Mouse (Mus musculus): Measurements from ENCODE around the gene Ntf5. TPM values are rescaled to one million over a fixed set of nuclear protein-coding genes. Genes with fewer than 3 reads are reported as not detected.

Gene Ntf5
- polyA plus RNA-seq, 2 experiments, result 4.4 to 4.5 TPM

DNA sequence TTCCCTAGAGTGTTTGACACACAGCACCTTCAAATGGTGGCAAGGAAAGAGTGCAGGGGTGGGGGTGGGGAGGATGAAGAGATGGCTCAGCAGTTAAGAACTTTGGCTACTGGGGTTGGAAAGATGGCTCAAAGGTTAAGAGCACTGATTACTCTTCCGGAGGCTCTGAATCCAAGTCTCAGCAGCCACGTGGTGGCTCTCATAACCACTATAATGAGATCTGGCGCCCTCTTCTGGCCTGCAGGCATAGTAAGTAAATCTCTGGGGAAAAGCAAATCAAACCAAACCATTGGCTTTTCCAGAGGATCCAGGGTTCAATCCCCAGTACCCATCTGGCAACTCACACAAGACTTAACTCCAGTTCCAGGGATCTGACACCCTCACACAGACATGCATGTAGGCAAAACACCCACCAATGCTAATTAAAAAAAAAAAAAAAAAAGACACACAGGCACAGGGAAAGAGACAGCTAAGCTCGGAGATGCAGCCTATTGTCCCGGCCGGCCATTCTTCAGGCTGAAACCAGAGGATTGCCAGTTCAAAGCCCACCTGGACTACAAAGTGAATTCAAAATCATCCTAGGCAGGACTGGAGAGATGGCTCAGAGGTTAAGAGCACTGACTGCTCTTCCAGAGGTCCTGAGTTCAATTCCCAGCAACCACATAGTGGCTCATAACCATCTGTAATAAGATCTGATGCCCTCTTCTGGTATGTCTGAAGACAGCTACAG is 9.8 kb upstream of the Ntf5 start:
- Histone ChIP-seq H3K4me3 (replicated peaks; ENCODE audit: low read length) (no peak overlapping the region), H3K9me3 (ENCODE audit: control insufficient read depth, low read length) (no peaks in the 10 kb centered on the region), H3K36me3 (ENCODE audit: control insufficient read depth, insufficient read depth, low read length) (no peaks in the 10 kb centered on the region), H3K27me3 (ENCODE audit: control insufficient read depth, insufficient read depth, low read length) (peaks cover 35% of the 10 kb centered on the region), H3K4me2 (replicated peaks; ENCODE audit: low read depth, low read length, severe bottlenecking) (no peak overlapping the region), H3K27ac (replicated peaks; ENCODE audit: low read depth, low read length) (no peak overlapping the region), H3K9ac (ENCODE audit: low read depth, low read length, severe bottlenecking) (no peak overlapping the region), H3K4me1 (ENCODE audit: control insufficient read depth, insufficient read depth, low read length) (peaks cover 3% of the 10 kb centered on the region; the same call in 1 of the 2 replicates)
- DNase-seq (ENCODE audit: low spot score) (peak; percentile 51), ATAC-seq (ENCODE audit: low FRiP score, low read depth) (no peak)
- TF ChIP-seq POLR2A (IDR thresholded peaks at IDR 0.05; ENCODE audit: borderline replicate concordance, extremely low read depth, insufficient read depth, insufficient read length), result no peak
- WGBS, result 45% methylated on average over 6 of the region's 6 CpGs

- ATAC-seq (ENCODE audit: low FRiP score, low read depth) (0 out of 2 replicates have a peak, but pooled peaks have one; percentile 61), DNase-seq (ENCODE audit: low spot score) (peak; percentile 40)
Measured at GRCm38 (mm10) chr7:45405091-45406075, 8.1 kb upstream of the Ntf5 start, which contains the start of gene Kcna7. Gene Kcna7, plus strand, starts transcription at chr7:45405653.

GRCm38 (mm10) chr7:45406157-45407156 is 7.0 kb upstream of the Ntf5 start:
- no peak for ATAC-seq (ENCODE audit: low FRiP score, low read depth)

More at GRCm38 (mm10) chr7:45405091-45406075, 8.1 kb upstream of the Ntf5 start, which contains the start of gene Kcna7:
- Histone ChIP-seq H3K4me1 (ENCODE audit: control insufficient read depth, insufficient read depth, low read length) (peaks cover 3% of the 10 kb centered on the region; the same call in 1 of the 2 replicates), H3K4me3 (replicated peaks; ENCODE audit: low read length) (peak within 1 kb of the TSS; percentile 42), H3K27ac (replicated peaks; ENCODE audit: low read depth, low read length) (no peak within 1 kb of the TSS), H3K9me3 (ENCODE audit: control insufficient read depth, low read length) (no peaks in the 10 kb centered on the region), H3K4me2 (replicated peaks; ENCODE audit: low read depth, low read length, severe bottlenecking) (peak within 1 kb of the TSS; percentile 61), H3K27me3 (ENCODE audit: control insufficient read depth, insufficient read depth, low read length) (peaks cover 36% of the 10 kb centered on the region), H3K9ac (ENCODE audit: low read depth, low read length, severe bottlenecking) (peak within 1 kb of the TSS; percentile 22; the same call in 1 of the 2 replicates), H3K36me3 (ENCODE audit: control insufficient read depth, insufficient read depth, low read length) (no peaks in the 10 kb centered on the region)
- no peak for TF ChIP-seq POLR2A (IDR thresholded peaks at IDR 0.05; ENCODE audit: borderline replicate concordance, extremely low read depth, insufficient read depth, insufficient read length)
- whole genome bisulfite sequencing, result 11% methylated on average over 28 of the region's 28 CpGs

DNA sequence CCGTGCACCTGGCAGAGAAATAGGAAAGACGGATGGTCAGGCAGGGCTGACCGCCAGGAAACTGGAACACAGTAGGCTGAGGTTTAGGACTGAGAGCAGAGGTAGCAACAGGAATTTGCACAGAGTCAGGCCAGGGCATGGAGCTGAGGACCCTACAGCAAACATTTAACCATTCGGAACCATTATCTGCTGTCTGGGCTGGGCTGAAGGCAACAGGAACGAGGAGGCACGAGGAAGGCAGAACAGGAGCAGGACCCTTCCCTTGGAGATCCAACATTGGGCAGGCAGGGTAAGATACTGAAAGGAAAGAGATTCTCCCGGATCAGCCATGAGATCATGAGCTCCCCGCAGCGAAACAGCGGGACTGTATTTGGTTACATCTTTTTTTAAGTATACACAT is 5.7 kb upstream of the Ntf5 start:
- H3K9me3 ChIP-seq (ENCODE audit: control insufficient read depth, low read length), result no peaks in the 10 kb centered on the region
- H3K9ac ChIP-seq (ENCODE audit: low read depth, low read length, severe bottlenecking), result no peak overlapping the region
- no peak overlapping the region for H3K4me2 ChIP-seq (replicated peaks; ENCODE audit: low read depth, low read length, severe bottlenecking)
- peaks cover 56% of the 10 kb centered on the region for H3K27me3 ChIP-seq (ENCODE audit: control insufficient read depth, insufficient read depth, low read length)
- TF ChIP-seq POLR2A (IDR thresholded peaks at IDR 0.05; ENCODE audit: borderline replicate concordance, extremely low read depth, insufficient read depth, insufficient read length), result no peak
- ATAC-seq (ENCODE audit: low FRiP score, low read depth) (no peak), DNase-seq (ENCODE audit: low spot score) (no peak)
- 84% methylated on average over 10 of the region's 10 CpGs for WGBS
- no peak overlapping the region for H3K4me3 ChIP-seq (replicated peaks; ENCODE audit: low read length)
- H3K4me1 ChIP-seq (ENCODE audit: control insufficient read depth, insufficient read depth, low read length), result peaks cover 3% of the 10 kb centered on the region; the same call in 1 of the 2 replicates
- H3K36me3 ChIP-seq (ENCODE audit: control insufficient read depth, insufficient read depth, low read length), result no peaks in the 10 kb centered on the region
- no peak overlapping the region for H3K27ac ChIP-seq (replicated peaks; ENCODE audit: low read depth, low read length)

More at GRCm38 (mm10) chr7:45406157-45407156, 7.0 kb upstream of the Ntf5 start:
- peak overlapping the region; percentile 42 for H3K4me3 ChIP-seq (replicated peaks; ENCODE audit: low read length)
- peak overlapping the region; percentile 22; the same call in 1 of the 2 replicates for H3K9ac ChIP-seq (ENCODE audit: low read depth, low read length, severe bottlenecking)
- TF ChIP-seq POLR2A (IDR thresholded peaks at IDR 0.05; ENCODE audit: borderline replicate concordance, extremely low read depth, insufficient read depth, insufficient read length), result no peak
- peak overlapping the region; percentile 61 for H3K4me2 ChIP-seq (replicated peaks; ENCODE audit: low read depth, low read length, severe bottlenecking)
- H3K27me3 ChIP-seq (ENCODE audit: control insufficient read depth, insufficient read depth, low read length), result peaks cover 46% of the 10 kb centered on the region
- no peaks in the 10 kb centered on the region for H3K36me3 ChIP-seq (ENCODE audit: control insufficient read depth, insufficient read depth, low read length)
- WGBS, result 1% methylated on average over 97 of the region's 114 CpGs
- H3K27ac ChIP-seq (replicated peaks; ENCODE audit: low read depth, low read length), result no peak overlapping the region
- no peaks in the 10 kb centered on the region for H3K9me3 ChIP-seq (ENCODE audit: control insufficient read depth, low read length)
- DNase-seq (ENCODE audit: low spot score), result no peak
- peaks cover 3% of the 10 kb centered on the region; the same call in 1 of the 2 replicates for H3K4me1 ChIP-seq (ENCODE audit: control insufficient read depth, insufficient read depth, low read length)
